Mouse (Mus musculus) heart, postnatal 0 days (tissue): Measurements from ENCODE around the gene Fosl1.

Experiments used
- CTCF ChIP-seq: IDR thresholded peaks from 2 replicates; pipeline ENCODE4 v1.5.1; 2016; ENCODE audit warnings: antibody characterized with exemption, control low read depth, low read depth
- EP300 ChIP-seq: IDR thresholded peaks from 2 replicates; pipeline ENCODE4 v1.6.1; 2016; ENCODE audit warnings: antibody characterized with exemption, low read depth

DNA sequence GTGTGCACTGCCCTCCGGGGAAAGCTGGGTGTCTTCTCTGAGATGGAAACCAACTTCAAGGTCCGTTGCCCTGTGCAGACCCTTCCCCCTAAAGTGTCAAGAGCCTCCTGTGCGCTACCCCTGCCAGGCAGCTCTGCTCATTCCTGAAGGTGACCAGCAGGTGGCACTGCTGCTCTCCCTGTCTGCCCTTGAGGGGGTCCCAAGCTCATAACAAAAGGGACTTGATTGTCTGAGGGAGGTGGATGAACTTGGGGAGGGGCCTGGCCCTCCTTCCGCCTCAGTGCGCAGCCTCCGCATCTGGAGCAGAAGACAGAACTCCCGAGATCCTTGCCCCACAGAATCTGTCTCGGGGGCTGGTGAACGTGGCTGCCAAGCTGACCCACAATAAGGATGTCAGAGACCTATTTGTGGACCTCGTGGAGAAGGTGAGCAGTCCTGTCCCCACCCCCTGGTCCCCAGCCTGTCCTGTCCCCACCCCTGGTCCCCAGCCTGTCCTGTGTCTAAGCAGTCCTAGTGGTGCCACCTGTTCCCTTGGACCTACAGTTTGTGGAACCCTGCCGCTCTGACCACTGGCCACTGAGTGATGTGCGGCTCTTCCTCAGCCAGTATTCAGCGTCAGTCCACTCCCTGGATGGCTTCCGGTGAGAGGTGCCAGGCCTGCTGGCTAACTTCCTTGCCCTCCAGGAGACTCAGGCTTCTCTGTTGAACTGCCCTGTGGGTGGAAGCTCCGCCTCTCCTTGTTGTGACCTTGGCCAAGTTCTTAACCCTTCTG, 16.6 kb downstream of the Fosl1 start:
- TF ChIP-seq CTCF (peak; percentile 95), EP300 (no peak)
